Mouse (Mus musculus) liver, embryonic 16.5 days (tissue): ENCODE measurements around the gene Gm10226. TPM values are rescaled to one million over a fixed set of nuclear protein-coding genes. Genes with fewer than 3 reads are reported as not detected.
"Not testable (repeated sequence)": the region's sequence is repeated elsewhere in the genome, so short reads cannot be mapped to it uniquely, and the experiment has no call there.

ENCODE experiments used
- ATAC-seq: fragments of 200-750 bp; cut with Nextera tagmentation; 2 replicates; pipeline ENCODE4 v1.8.0; 2017; ENCODE audit warnings: low read depth, mild to moderate bottlenecking, moderate number of reproducible peaks, moderate library complexity
- H3K27ac ChIP-seq: fragments of 300-500 bp; sonication (generic); 2 replicates; pipeline ENCODE4 v1.5.1; 2014; ENCODE audit warnings: mild to moderate bottlenecking, low read length
- H3K27me3 ChIP-seq: fragments of 300-500 bp; sonication (generic); 2 replicates; pipeline ENCODE4 v1.6.1; 2014; ENCODE audit warnings: low read depth, low read length, mixed read lengths; ENCODE audit not compliant: control insufficient read depth, insufficient read depth
- H3K36me3 ChIP-seq: fragments of 300-500 bp; sonication (generic); 2 replicates; pipeline ENCODE4 v1.6.1; 2014; ENCODE audit warnings: mild to moderate bottlenecking; ENCODE audit not compliant: control insufficient read depth, insufficient read depth
- H3K4me1 ChIP-seq: fragments of 300-500 bp; sonication (generic); 2 replicates; pipeline ENCODE4 v1.6.1; 2014; ENCODE audit warnings: low read depth, low read length, mixed read lengths; ENCODE audit not compliant: control insufficient read depth
- H3K4me2 ChIP-seq: fragments of 300-500 bp; sonication (generic); 2 replicates; pipeline ENCODE4 v1.6.1; 2014; ENCODE audit warnings: low read depth, low read length, mixed read lengths
- H3K4me3 ChIP-seq: fragments of 300-500 bp; sonication (generic); 2 replicates; pipeline ENCODE4 v1.5.1; 2014; ENCODE audit warnings: low read depth, mild to moderate bottlenecking, low read length
- H3K9ac ChIP-seq: fragments of 300-500 bp; sonication (generic); 2 replicates; pipeline ENCODE4 v1.6.1; 2014; ENCODE audit warnings: low read depth, low read length
- H3K9me3 ChIP-seq: fragments of 300-500 bp; sonication (generic); replicated peaks from 2 replicates; pipeline ENCODE4 v1.6.1; 2016; ENCODE audit warnings: low read length; ENCODE audit not compliant: control insufficient read depth
- WGBS: fragments of 180-500 bp; shearing (Covaris S2); extraction: QIAGEN DNeasy Blood & Tissue Kit; methylation state at CpG from one replicate; pipeline ENCODE4 v1.1.7; 2014; ENCODE audit not compliant: insufficient replicate concordance; 5-methylcytosine and 5-hydroxymethylcytosine counted together
- polyA plus RNA-seq: library from polyadenylated mRNA; unstranded; fragments of >200 nt; fragmentation: Nextera tagmentation; extraction: Ambion mirVana; gene quantifications from 2 replicates; pipeline ENCODE4 v1.2.1, GENCODE M21; 2015

Gm10226 gene
- polyA plus RNA-seq = 2.6 and 4.6 TPM in 2 replicates

- Histone ChIP-seq H3K36me3 (0 out of 2 replicates have a peak, but pooled peaks cover 2% of the 10 kb centered on the region), H3K4me2 (no peak within 1 kb of the TSS), H3K4me1 (no peaks in the 10 kb centered on the region; the same call in 1 of the 2 replicates), H3K4me3 (no peak within 1 kb of the TSS), H3K27me3 (no peaks in the 10 kb centered on the region), H3K27ac (no peak within 1 kb of the TSS), H3K9ac (no peak within 1 kb of the TSS), H3K9me3 (no peaks in the 10 kb centered on the region)
- 68% methylated on average over 3 of the region's 3 CpGs for WGBS
- no peak for ATAC-seq
Observed at GRCm38 (mm10) chr17:21691560-21691959, at the start of gene Gm10226. Gene Gm10226, plus strand, starts transcription at chr17:21691860.

DNA sequence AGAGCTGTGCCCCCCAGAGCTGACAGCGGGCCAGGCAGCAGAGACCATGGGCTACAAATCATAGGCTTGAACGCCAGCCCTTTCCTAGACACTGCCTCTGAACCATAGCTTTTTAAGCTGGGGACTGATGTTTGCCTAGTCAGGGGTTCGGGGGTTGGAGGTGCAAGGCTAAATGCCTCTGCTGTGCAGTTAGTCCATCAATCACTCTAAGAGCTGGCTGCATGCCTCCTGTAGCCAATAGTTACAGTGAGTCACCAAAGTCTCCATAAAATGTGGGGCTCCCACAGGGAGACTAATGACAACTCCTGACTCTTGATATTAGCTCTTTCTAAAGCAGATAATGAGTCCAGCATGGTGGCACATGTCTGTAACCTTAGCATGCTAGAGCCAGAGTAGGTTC, 42.9 kb upstream of the Gm10226 start:
- Histone ChIP-seq H3K27ac (no peak overlapping the region), H3K9me3 (no peaks in the 10 kb centered on the region), H3K9ac (no peak overlapping the region), H3K4me2 (no peak overlapping the region), H3K4me3 (no peak overlapping the region), H3K27me3 (no peaks in the 10 kb centered on the region), H3K36me3 (no peaks in the 10 kb centered on the region), H3K4me1 (peaks cover 4% of the 10 kb centered on the region)
- 64% methylated on average over 3 of the region's 3 CpGs for WGBS
- ATAC-seq = no peak

DNA sequence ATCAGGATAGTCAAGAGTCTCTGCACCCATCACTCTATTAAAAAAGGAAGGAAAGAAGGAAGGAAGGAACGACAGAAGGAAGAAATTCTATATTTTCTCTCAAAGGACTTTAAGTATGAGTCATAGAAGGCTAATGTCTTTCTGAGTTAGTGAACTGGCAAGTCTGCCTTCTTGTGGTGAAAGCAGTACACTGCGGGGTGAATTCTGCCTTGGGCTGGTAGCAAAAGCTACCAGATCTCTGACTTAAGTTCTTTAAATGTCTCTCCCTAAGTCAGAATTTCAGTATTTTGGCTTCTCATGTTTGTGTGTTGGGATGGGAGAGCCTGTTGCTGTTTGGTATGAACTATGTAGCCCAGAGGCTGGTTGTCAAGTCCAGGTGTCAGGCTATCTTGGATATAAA, 41.7 kb upstream of the Gm10226 start:
- Histone ChIP-seq H3K4me3 (peak overlapping the region; percentile 68), H3K9ac (peak overlapping the region; percentile 22), H3K4me2 (peak overlapping the region; percentile 41), H3K9me3 (no peaks in the 10 kb centered on the region), H3K27ac (peak overlapping the region; percentile 58), H3K27me3 (no peaks in the 10 kb centered on the region), H3K36me3 (no peaks in the 10 kb centered on the region), H3K4me1 (peaks cover 4% of the 10 kb centered on the region)
- ATAC-seq = peak; percentile 31
- WGBS = 18% methylated on average over 2 of the region's 2 CpGs

DNA sequence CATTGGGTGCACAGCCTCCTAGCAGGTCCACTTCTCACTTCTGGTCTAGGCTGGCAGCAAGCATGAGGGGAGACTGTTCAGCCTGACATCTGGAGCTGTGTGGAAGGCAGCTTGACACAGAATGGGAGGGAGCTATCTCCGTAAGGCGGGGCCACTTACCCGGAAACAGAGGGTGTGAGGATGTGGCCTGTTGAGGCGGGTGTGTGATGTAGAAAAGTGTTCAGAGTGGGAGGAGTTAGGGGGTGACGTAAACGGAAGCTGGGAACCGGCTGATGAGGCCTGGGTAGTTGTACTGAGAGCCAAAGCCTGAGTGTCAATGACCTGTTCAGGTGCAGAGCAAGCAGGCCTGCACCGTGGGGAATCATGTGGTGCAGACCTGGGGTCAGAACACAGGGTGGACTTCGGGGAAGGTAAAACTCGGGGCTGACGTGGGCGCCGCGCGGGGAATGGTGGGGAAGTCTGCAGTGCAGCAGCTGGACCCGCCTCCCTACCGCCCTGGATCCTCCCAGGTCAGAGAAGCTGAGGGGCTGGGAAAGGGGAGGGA, 41.2 kb upstream of the Gm10226 start, which contains the start of gene Zfp983:
TSS of gene Zfp983 (plus strand) at position 261 of the 544 bp plus-strand sequence.
- H3K4me2 ChIP-seq = peak within 1 kb of the TSS; percentile 41
- H3K9ac ChIP-seq = peak within 1 kb of the TSS; percentile 61
- ATAC-seq = peak; percentile 100
- H3K36me3 ChIP-seq, H3K9me3 ChIP-seq, H3K4me1 ChIP-seq, H3K27me3 ChIP-seq: not testable (repeated sequence)
- peak within 1 kb of the TSS; percentile 68 for H3K4me3 ChIP-seq
- 0% methylated on average over 17 of the region's 17 CpGs for WGBS
- peak within 1 kb of the TSS; percentile 58 for H3K27ac ChIP-seq

DNA sequence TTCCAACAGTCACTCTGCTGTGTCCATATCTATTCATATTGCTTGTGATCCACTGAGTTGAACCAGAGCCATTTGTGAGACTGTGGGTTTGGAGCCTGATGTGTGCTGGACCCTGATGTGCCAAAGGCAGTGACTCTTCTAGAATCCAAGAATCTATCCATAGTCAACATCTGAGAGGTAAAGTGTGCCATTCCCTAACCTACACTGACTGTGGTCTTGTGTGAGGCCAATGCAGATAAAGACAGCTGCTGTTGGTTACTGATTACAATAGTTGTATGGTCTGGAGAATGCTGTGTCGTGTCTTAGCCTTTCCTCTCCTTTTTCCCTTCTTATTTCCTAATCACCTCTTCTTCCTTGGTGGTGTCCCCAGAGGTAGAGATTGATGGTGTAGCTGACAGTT, 12.8 kb upstream of the Gm10226 start:
- H3K9me3 ChIP-seq, H3K27me3 ChIP-seq, H3K9ac ChIP-seq, H3K4me3 ChIP-seq, H3K4me1 ChIP-seq, H3K36me3 ChIP-seq: not testable (repeated sequence)
- 5% methylated on average over 1 of the region's 1 CpGs for WGBS
- peak; percentile 27 for ATAC-seq
- Histone ChIP-seq H3K4me2 (peak overlapping the region; percentile 71), H3K27ac (peak overlapping the region; percentile 1; the same call in 1 of the 2 replicates)

- peak overlapping the region; percentile 61 for H3K9ac ChIP-seq
- peak overlapping the region; percentile 71 for H3K4me2 ChIP-seq
- H3K27ac ChIP-seq = peak overlapping the region; percentile 88
- H3K4me3 ChIP-seq = peak overlapping the region; percentile 71
- H3K9me3 ChIP-seq = no peaks in the 10 kb centered on the region
- H3K27me3 ChIP-seq = no peaks in the 10 kb centered on the region
- peaks cover 9% of the 10 kb centered on the region for H3K4me1 ChIP-seq
- 1% methylated on average over 9 of the region's 9 CpGs for WGBS
- no peaks in the 10 kb centered on the region for H3K36me3 ChIP-seq
- ATAC-seq = peak; percentile 100
Observed at GRCm38 (mm10) chr17:21679273-21680018, 12.2 kb upstream of the Gm10226 start.

DNA sequence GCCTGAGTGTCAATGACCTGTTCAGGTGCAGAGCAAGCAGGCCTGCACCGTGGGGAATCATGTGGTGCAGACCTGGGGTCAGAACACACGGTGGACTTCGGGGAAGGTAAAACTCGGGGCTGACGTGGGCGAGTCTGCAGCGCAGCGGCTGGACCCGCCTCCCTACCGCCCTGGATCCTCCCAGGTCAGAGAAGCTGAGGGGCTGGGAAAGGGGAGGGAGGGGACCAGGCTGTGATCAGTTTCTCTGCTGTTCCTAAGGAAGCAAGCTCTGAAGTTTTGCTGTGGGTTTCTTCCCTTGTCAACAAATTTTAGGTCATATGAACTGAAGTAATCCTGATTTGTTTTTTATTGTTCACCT, 11.7 kb upstream of the Gm10226 start:
- Histone ChIP-seq H3K4me3 (peak overlapping the region; percentile 71), H3K9ac (peak overlapping the region; percentile 61), H3K4me2 (peak overlapping the region; percentile 71), H3K27ac (peak overlapping the region; percentile 88)
- H3K4me1 ChIP-seq, H3K9me3 ChIP-seq, H3K27me3 ChIP-seq, H3K36me3 ChIP-seq: not testable (repeated sequence)
- peak; percentile 75 for ATAC-seq
- 0% methylated on average over 9 of the region's 10 CpGs for WGBS

DNA sequence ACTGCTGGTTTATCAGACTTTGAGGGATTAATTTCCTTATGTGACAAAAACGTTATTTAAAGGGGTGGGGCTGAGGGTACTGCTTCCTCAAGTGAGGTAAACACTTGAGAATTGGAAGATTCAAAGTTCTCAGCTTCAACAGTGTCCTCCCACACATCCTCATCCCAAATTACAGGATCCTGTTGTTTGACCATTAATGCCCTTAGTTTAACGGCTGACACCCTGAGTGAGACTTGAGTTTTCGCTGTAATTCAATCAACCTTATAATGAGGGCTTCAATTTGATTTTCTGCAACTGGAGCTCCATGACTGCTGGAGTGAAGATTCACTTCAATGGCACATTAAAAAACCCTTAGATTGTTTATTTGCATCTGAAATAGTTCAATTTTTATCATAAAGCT, 1.7 kb downstream of the Gm10226 start:
- Histone ChIP-seq H3K36me3 (0 out of 2 replicates have a peak, but pooled peaks cover 2% of the 10 kb centered on the region), H3K27me3 (no peaks in the 10 kb centered on the region), H3K4me2 (no peak overlapping the region), H3K9me3 (no peaks in the 10 kb centered on the region), H3K27ac (no peak overlapping the region), H3K4me3 (no peak overlapping the region), H3K4me1 (no peaks in the 10 kb centered on the region; the same call in 1 of the 2 replicates), H3K9ac (no peak overlapping the region)
- no peak for ATAC-seq
- WGBS = 74% methylated on average over 3 of the region's 3 CpGs

DNA sequence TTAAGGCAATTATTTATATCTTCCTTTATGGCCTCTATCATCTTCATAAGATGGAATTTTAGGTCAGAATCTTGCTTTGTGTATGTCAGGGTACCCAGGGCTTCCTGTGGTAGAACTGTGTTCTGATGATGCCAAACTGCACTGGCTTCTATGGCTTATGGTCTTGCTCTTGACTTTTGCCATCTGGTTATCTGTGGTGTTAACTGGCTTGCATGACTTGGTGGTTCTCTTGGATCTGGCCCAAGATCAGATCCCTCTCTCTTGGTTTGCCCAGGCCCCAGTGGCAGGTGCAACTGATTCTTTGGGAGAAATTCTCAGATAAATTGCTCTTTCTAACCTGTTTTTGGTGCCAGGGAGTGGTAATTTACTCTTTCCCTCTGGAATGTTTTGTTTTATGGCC, 4.4 kb downstream of the Gm10226 start:
- Histone ChIP-seq H3K36me3 (no peaks in the 10 kb centered on the region), H3K4me2 (no peak overlapping the region), H3K9me3 (no peaks in the 10 kb centered on the region), H3K4me3 (no peak overlapping the region), H3K4me1 (no peaks in the 10 kb centered on the region; the same call in 1 of the 2 replicates), H3K27me3 (no peaks in the 10 kb centered on the region), H3K9ac (no peak overlapping the region), H3K27ac (no peak overlapping the region)
- peak; percentile 60 for ATAC-seq
